In genomic region chrY:90728251-90728904, GRCm38 (mm10) we compare ENCODE assay signal across 22 mouse cellular contexts. TPM values are rescaled to one million over a fixed set of nuclear protein-coding genes. Genes with fewer than 3 reads are reported as not detected.
DNase-seq lines count a peak whose midpoint lies in the region; ATAC-seq and TF ChIP-seq lines count a peak whose summit lies in the region.
"Not testable (repeated sequence)": the region's sequence is repeated elsewhere in the genome, so short reads cannot be mapped to it uniquely, and the experiment has no call there.
"Had no signal": no experiment of that assay in that cellular context is flagged by ENCODE, and none has a peak within 500 bp of the region (broad histone marks: within the 10 kb centered on the region; RNA-seq: fewer than 3 reads in every experiment).

No protein-coding gene starts in this region.

- WGBS in heart, adult 2 months: 70% methylated on average over 13 of the region's 13 CpGs
- 73% methylated on average over 13 of the region's 13 CpGs for WGBS in kidney, embryonic 14.5 days
- WGBS in lung, embryonic 16.5 days: 75% methylated on average over 9 of the region's 13 CpGs

- intact Hi-C loops in heart, adult 2 months (cut with DNase I): not testable (repeated sequence)

- H3K36me3 ChIP-seq in MEL (ENCODE audit: control insufficient read depth in 1 of 2, insufficient read depth in 2 of 2, low read length in 2 of 2); heart, adult 2 months (ENCODE audit: control insufficient read depth, insufficient read depth, low read length); kidney, embryonic 14.5 days (ENCODE audit: control insufficient read depth, insufficient read depth, low read length); lung, embryonic 16.5 days (ENCODE audit: control insufficient read depth, insufficient read depth, low read length); splenic B cell, adult 2 months (ENCODE audit: control insufficient read depth, insufficient read depth, low read length, poor library complexity, severe bottlenecking): not testable (repeated sequence)

- H3K79me2 ChIP-seq in MEL (ENCODE audit: control insufficient read depth, insufficient read depth, low read length, poor library complexity); heart, adult 2 months (replicated peaks; ENCODE audit: control insufficient read depth, insufficient read depth, low read length): not testable (repeated sequence)

- not testable (repeated sequence) for TF ChIP-seq POLR2A in MEL (IDR thresholded peaks at IDR 0.05; ENCODE audit: control insufficient read depth in 1 of 2, insufficient read depth in 1 of 2, low read depth in 1 of 2, low read length in 2 of 2, poor library complexity in 1 of 2); heart, adult 2 months (IDR thresholded peaks at IDR 0.05; ENCODE audit: insufficient read depth, low read depth, low read length)

- H3K9ac ChIP-seq in MEL (ENCODE audit: control insufficient read depth, low read depth, low read length, poor library complexity, severe bottlenecking); heart, adult 2 months (ENCODE audit: low read depth, low read length); kidney, embryonic 14.5 days (ENCODE audit: low read depth, low read length); lung, embryonic 16.5 days (ENCODE audit: low read length): not testable (repeated sequence)

- H3K9me3 ChIP-seq in MEL (replicated peaks; ENCODE audit: insufficient read depth, low read length); kidney, embryonic 14.5 days (ENCODE audit: control insufficient read depth, low read length); lung, embryonic 16.5 days (ENCODE audit: control insufficient read depth, low read length): not testable (repeated sequence)

- H3K4me1 ChIP-seq in MEL (ENCODE audit: control insufficient read depth in 1 of 2, insufficient read depth in 2 of 2, low read length in 2 of 2); heart, adult 2 months (ENCODE audit: control insufficient read depth, insufficient read depth, low read length); kidney, embryonic 14.5 days (ENCODE audit: control insufficient read depth, insufficient read depth, low read length); lung, embryonic 16.5 days (replicated peaks; ENCODE audit: control insufficient read depth, insufficient read depth, low read length): not testable (repeated sequence)

- H3K27me3 ChIP-seq in MEL (ENCODE audit: control insufficient read depth in 1 of 2, insufficient read depth in 2 of 2, low read length in 2 of 2); heart, adult 2 months (ENCODE audit: control insufficient read depth, insufficient read depth, low read length); kidney, embryonic 14.5 days (ENCODE audit: control insufficient read depth, insufficient read depth, low read length); lung, embryonic 16.5 days (ENCODE audit: control insufficient read depth, insufficient read depth, low read depth, low read length); splenic B cell, adult 2 months (ENCODE audit: control insufficient read depth, insufficient read depth, low read length, poor library complexity, severe bottlenecking): not testable (repeated sequence)

- not testable (repeated sequence) for TF ChIP-seq RAD21 in MEL (IDR thresholded peaks at IDR 0.05; ENCODE audit: low read depth, low read length)

- not testable (repeated sequence) for H3K27ac ChIP-seq in MEL (ENCODE audit: control insufficient read depth, low read depth, low read length); heart, adult 2 months; kidney, embryonic 14.5 days (ENCODE audit: low read depth, low read length); lung, embryonic 16.5 days (ENCODE audit: low read length)

- ATAC-seq in kidney, embryonic 14.5 days (ENCODE audit: low FRiP score, low TSS enrichment): peak; percentile 50; the same call in 1 of the 2 replicates
- peak; percentile 2; the same call in 1 of the 2 replicates for ATAC-seq in lung, embryonic 16.5 days (ENCODE audit: low read depth)

- TF ChIP-seq EP300 in MEL (IDR thresholded peaks at IDR 0.05; ENCODE audit: low read depth in 1 of 2, low read length in 2 of 2); heart, adult 2 months (IDR thresholded peaks at IDR 0.05; ENCODE audit: insufficient read depth, low read depth, low read length): not testable (repeated sequence)

- DNase-seq in MEL (ENCODE audit: low read depth, low spot score): peak; percentile 24
- peak; percentile 47 for DNase-seq in cerebellum, adult 9-11 months
- DNase-seq in heart, adult 2 months: peak; percentile 4 to 18
- DNase-seq in ovary, adult 18-20 months (ENCODE audit: low spot score): peak; percentile 40
- peak; percentile 45 for DNase-seq in splenic B cell, adult 2 months (ENCODE audit: low read depth, low spot score)

- not testable (repeated sequence) for TF ChIP-seq CTCF in MEL (IDR thresholded peaks at IDR 0.05 in 2 of 3, conservative IDR thresholded peaks at IDR 0.05 in 1 of 3; ENCODE audit: control insufficient read depth in 1 of 3, insufficient read depth in 1 of 3, low read depth in 2 of 3, low read length in 3 of 3, poor library complexity in 1 of 3, severe bottlenecking in 1 of 3); heart, adult 2 months (IDR thresholded peaks at IDR 0.05)

- not testable (repeated sequence) for H3K4me2 ChIP-seq in kidney, embryonic 14.5 days (replicated peaks; ENCODE audit: low read depth, low read length); lung, embryonic 16.5 days (ENCODE audit: low read depth, low read length)

- not testable (repeated sequence) for H3K4me3 ChIP-seq in MEL (ENCODE audit: control insufficient read depth in 1 of 2, insufficient read depth in 1 of 2, low read depth in 2 of 2, low read length in 2 of 2); heart, adult 2 months; kidney, embryonic 14.5 days (ENCODE audit: low read length); lung, embryonic 16.5 days (ENCODE audit: low read length)

RNA-seq across cellular contexts. Expression of gene Gm21860, which starts 26.2 kb away (rescaled TPM):
- total RNA-seq in MEL (2012; rRNA removed): not detected in 2 replicates
- polyA plus RNA-seq in MEL (2012; ENCODE audit: insufficient read depth in 1 of 2, insufficient read length in 2 of 2, low read depth in 1 of 2, low replicate concordance in 2 of 2, missing spikeins in 1 of 2): not detected
- total RNA-seq in heart, adult 2 months (2021): not detected
- not detected in 2 replicates for polyA plus RNA-seq in heart, adult 2 months (2012; rRNA removed)
- polyA plus RNA-seq in kidney, embryonic 14.5 days (2014; fragmentation: Nextera tagmentation; extraction: Ambion mirVana): not detected in 2 replicates
- not detected in 2 replicates for polyA plus RNA-seq in lung, embryonic 16.5 days (2015; fragmentation: Nextera tagmentation; extraction: Ambion mirVana)
- total RNA-seq: adrenal gland, postnatal 36 days; common myeloid progenitor, adult 5-6 weeks; gastrocnemius, adult 18-20 months; heart, adult 8-10 months; heart, postnatal 25 days; layer of hippocampus, postnatal 10 days; left cerebral cortex, postnatal 14 days had no signal
- polyA plus RNA-seq: CD4-positive, CD25-positive, alpha-beta regulatory T cell, adult 4 months; embryonic facial prominence, embryonic 13.5 days; forebrain, embryonic 11.5 days; intestine, embryonic 16.5 days; liver, embryonic 13.5 days; midbrain, embryonic 12.5 days; neural tube, embryonic 13.5 days; stomach, embryonic 15.5 days had no signal

RNA-seq across cellular contexts. Expression of gene Gm47283, which starts 56.2 kb away (rescaled TPM):
- total RNA-seq in MEL (2012; rRNA removed): not detected in 2 replicates
- not detected for polyA plus RNA-seq in MEL (2012; ENCODE audit: insufficient read depth in 1 of 2, insufficient read length in 2 of 2, low read depth in 1 of 2, low replicate concordance in 2 of 2, missing spikeins in 1 of 2)
- not detected for total RNA-seq in heart, adult 2 months (2021)
- polyA plus RNA-seq in heart, adult 2 months (2012; rRNA removed): not detected in 2 replicates
- polyA plus RNA-seq in kidney, embryonic 14.5 days (2014; fragmentation: Nextera tagmentation; extraction: Ambion mirVana): not detected in 2 replicates
- polyA plus RNA-seq in lung, embryonic 16.5 days (2015; fragmentation: Nextera tagmentation; extraction: Ambion mirVana): not detected in 2 replicates
- total RNA-seq: adrenal gland, postnatal 36 days; common myeloid progenitor, adult 5-6 weeks; gastrocnemius, adult 18-20 months; heart, adult 8-10 months; heart, postnatal 25 days; layer of hippocampus, postnatal 10 days; left cerebral cortex, postnatal 14 days had no signal
- polyA plus RNA-seq: CD4-positive, CD25-positive, alpha-beta regulatory T cell, adult 4 months; embryonic facial prominence, embryonic 13.5 days; forebrain, embryonic 11.5 days; intestine, embryonic 16.5 days; liver, embryonic 13.5 days; midbrain, embryonic 12.5 days; neural tube, embryonic 13.5 days; stomach, embryonic 15.5 days had no signal
